Mouse (Mus musculus): ENCODE data around the gene Atxn1. TPM values are rescaled to one million over a fixed set of nuclear protein-coding genes. Genes with fewer than 3 reads are reported as not detected.

Atxn1 gene
- polyA plus RNA-seq, 1 experiment = 59.3 TPM

DNA sequence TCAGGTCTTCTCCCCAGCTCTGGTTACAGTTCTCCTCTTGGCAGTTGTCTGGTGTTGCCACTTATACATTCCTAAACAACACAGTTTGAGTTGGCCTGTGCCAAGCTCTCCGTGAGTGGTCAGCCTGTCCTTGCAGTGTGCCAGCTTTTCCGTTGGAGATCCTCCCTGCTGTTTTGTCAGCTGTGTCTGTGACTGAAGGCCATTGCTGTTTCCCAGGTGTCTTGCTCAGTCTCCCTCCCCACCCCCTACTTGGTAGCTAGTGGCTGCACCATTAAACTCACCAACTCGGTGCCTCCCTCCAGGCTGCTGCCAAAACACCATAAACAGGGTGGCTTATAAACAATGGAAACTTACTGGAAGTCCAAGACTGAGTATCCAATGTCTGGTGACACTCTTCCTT, 440.5 kb downstream of the Atxn1 start:
- Histone ChIP-seq H3K4me3 (ENCODE audit: insufficient read depth, low read length) (no peak overlapping the region), H3K27ac (ENCODE audit: insufficient read depth, low read length) (no peak overlapping the region), H3K4me1 (ENCODE audit: control insufficient read depth, insufficient read depth, low read length) (no peaks in the 10 kb centered on the region)
- no peak for TF ChIP-seq POLR2A (IDR thresholded peaks at IDR 0.05; ENCODE audit: low read depth, low read length)
- no peak for TF ChIP-seq CTCF (IDR thresholded peaks at IDR 0.05; ENCODE audit: borderline replicate concordance, insufficient read depth, low read length)

DNA sequence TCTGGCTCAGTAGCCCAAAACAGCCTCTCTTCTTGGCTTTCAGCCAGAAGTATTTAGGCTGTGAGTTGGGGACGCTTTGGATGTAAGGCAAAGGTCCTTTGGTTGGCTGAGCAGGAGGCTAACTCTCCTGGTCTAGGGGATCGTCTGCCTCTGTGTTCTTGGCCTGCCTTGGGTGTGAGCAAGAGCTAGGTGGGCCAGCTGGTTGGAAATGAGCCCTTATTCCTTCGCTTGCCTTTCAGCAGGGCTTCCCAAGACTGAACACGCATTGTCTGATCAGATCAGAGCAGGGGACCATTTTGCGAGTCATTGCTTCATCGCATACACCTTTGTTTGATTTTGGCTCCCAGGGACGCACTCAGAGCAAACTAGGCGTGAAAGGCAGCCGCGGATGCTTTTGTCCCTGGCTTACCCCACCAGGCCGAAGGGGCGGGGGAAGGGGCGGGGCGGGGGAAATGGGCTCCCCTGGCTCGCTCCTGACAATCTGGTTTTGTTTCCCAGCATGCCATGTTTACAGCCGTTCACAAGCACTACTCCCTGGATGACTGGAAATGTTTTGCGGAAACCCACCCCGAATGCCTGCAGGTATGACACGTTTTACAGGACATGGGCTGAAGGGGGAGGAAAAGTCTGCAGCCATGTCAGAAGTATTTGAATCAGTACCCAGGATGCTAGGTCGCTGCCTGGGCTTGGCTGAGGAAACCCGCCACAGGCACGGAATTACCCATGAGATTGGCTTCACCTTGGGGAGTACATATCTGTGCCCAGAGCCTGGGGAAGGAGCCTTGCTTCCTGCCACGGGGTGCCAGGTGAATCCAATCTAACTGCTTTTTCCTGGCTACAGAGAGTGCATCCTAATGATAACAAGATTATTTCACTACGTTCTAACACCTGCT, 448.1 kb downstream of the Atxn1 start:
- no peak overlapping the region for H3K27ac ChIP-seq (ENCODE audit: insufficient read depth, low read length)

DNA sequence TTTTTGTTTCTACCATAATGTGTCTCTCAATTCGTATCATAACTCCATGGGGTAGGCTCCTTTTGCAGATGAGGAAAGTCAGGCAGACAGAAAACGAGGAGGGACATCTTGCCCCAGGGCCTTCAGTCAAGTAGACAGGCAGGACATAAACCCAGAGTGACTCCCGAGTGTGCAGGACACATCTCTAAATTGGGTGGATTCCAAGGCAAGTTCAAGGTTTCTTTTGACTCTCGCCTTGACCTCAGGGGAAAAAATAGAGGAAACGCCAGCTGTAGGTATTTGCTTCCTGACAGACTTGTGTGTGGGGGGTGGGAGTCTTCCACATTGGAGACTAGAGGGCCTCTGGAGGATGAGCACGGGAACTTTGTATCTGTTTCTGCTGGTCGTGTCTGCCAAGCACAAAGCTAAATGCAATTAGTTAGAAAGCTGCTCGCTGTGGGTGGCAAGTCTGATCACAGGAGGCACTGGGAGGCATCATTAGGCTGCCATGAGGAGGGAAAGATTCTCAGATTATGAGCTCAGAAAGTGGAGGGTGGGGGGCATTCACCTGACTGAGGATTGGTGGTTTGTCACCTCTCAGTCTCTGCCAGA, 449.9 kb downstream of the Atxn1 start:
- TF ChIP-seq CTCF (IDR thresholded peaks at IDR 0.05; ENCODE audit: borderline replicate concordance, insufficient read depth, low read length) = no peak
- TF ChIP-seq POLR2A (IDR thresholded peaks at IDR 0.05; ENCODE audit: low read depth, low read length) = no peak
- H3K4me3 ChIP-seq (ENCODE audit: insufficient read depth, low read length) = no peak overlapping the region
- no peak overlapping the region for H3K27ac ChIP-seq (ENCODE audit: insufficient read depth, low read length)
- H3K4me1 ChIP-seq (ENCODE audit: control insufficient read depth, insufficient read depth, low read length) = peaks cover 15% of the 10 kb centered on the region

More for the DNA sequence above, 448.1 kb downstream of the Atxn1 start:
- Histone ChIP-seq H3K4me3 (ENCODE audit: insufficient read depth, low read length) (no peak overlapping the region), H3K4me1 (ENCODE audit: control insufficient read depth, insufficient read depth, low read length) (peaks cover 15% of the 10 kb centered on the region)
- no peak for TF ChIP-seq CTCF (IDR thresholded peaks at IDR 0.05; ENCODE audit: borderline replicate concordance, insufficient read depth, low read length)
- TF ChIP-seq POLR2A (IDR thresholded peaks at IDR 0.05; ENCODE audit: low read depth, low read length) = no peak

DNA sequence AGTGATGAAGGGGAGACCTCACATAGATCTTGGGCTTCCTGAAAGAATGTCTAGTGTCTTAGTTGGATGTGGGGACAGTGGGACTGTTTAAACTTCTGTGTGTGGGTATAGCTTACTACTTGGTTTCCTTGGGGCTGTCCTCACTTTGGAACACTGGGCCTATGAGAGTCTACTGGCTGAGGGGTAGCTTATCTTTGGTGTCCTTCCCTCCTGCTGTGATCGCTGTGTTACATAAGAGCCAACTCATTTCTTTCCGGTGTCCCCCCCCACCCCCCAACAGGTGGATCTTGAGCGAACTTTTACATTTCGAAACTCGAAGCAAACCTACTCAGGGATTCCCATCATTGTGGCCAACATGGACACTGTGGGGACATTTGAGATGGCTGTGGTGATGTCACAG, 450.7 kb downstream of the Atxn1 start:
- no peak overlapping the region for H3K27ac ChIP-seq (ENCODE audit: insufficient read depth, low read length)
- no peak overlapping the region for H3K4me3 ChIP-seq (ENCODE audit: insufficient read depth, low read length)
- H3K4me1 ChIP-seq (ENCODE audit: control insufficient read depth, insufficient read depth, low read length) = peaks cover 15% of the 10 kb centered on the region
- no peak for TF ChIP-seq POLR2A (IDR thresholded peaks at IDR 0.05; ENCODE audit: low read depth, low read length)
- no peak for TF ChIP-seq CTCF (IDR thresholded peaks at IDR 0.05; ENCODE audit: borderline replicate concordance, insufficient read depth, low read length)

DNA sequence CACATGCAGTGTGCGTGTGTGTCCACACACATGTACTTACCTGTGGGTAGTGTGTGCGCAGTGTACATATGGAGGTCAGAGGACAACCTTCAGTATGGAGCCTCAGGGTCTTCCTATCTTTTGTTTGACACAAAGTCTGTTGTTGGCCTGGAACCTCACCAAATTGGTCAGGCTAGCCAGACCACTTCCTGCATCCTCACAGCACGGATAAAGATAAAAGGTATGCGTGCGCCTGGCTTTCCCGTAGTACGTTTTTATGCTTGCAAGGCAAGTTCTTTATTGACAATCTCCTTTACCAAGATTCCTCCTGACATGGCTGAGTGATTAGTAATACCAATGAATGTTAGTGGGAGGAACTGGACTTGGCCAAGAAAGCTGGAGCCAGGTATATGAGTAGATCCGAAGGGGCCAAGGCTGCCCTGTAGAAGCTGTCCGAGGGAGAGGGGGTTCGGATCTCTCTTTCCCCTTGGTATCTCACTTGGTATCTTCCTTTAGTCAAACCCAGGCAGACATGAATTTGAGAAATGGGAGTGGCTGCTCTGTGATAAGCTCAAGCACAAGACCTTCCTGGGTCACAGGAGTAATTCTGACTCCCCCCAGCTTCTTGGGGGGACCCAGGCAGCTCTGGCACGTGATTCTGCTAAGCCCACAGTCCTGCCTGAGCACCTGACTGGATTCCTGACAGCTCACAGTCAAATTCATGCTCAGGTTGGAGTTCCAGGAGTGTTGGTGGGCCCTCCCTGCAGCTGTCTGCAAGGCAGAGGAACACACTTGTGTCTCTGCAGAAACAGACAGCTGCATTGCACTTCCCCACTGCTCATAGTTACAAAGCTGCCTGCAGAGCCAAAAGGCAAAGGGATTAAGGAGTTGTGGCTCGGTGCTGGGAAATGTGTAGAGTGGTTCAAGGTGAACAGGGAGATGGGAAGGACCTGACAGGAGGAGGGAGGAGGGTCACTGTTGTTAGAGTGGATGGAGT, 451.5 kb downstream of the Atxn1 start:
- peaks cover 15% of the 10 kb centered on the region for H3K4me1 ChIP-seq (ENCODE audit: control insufficient read depth, insufficient read depth, low read length)
- TF ChIP-seq CTCF (IDR thresholded peaks at IDR 0.05; ENCODE audit: borderline replicate concordance, insufficient read depth, low read length) (no peak), POLR2A (IDR thresholded peaks at IDR 0.05; ENCODE audit: low read depth, low read length) (no peak)
- H3K27ac ChIP-seq (ENCODE audit: insufficient read depth, low read length) = no peak overlapping the region; the same call in 1 of the 2 replicates
- H3K4me3 ChIP-seq (ENCODE audit: insufficient read depth, low read length) = no peak overlapping the region

DNA sequence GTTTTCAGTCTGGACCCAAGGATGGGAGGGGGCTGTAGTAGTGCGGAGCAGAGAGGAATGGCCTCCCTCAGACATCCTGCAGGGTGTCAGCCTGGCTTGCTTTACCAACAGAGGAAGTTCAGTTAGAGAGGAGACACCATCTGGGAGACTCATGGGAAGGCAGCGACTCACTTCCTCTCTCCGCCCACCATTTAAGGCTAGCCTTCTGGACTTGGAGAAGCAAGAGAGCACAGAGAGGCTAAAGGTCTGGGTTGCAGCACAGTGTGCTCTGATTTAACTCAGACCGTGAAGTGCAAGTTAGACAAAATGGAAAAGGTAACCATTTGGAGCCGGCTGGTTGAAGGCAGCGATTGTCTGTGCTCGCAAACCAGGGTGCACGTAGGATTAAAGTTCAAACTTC, 452.3 kb downstream of the Atxn1 start:
- Histone ChIP-seq H3K27ac (ENCODE audit: insufficient read depth, low read length) (no peak overlapping the region; the same call in 1 of the 2 replicates), H3K4me3 (ENCODE audit: insufficient read depth, low read length) (no peak overlapping the region), H3K4me1 (ENCODE audit: control insufficient read depth, insufficient read depth, low read length) (peaks cover 15% of the 10 kb centered on the region)
- TF ChIP-seq POLR2A (IDR thresholded peaks at IDR 0.05; ENCODE audit: low read depth, low read length) = 0 out of 2 replicates have a peak, but pooled peaks have one; percentile 19
- no peak for TF ChIP-seq CTCF (IDR thresholded peaks at IDR 0.05; ENCODE audit: borderline replicate concordance, insufficient read depth, low read length)

DNA sequence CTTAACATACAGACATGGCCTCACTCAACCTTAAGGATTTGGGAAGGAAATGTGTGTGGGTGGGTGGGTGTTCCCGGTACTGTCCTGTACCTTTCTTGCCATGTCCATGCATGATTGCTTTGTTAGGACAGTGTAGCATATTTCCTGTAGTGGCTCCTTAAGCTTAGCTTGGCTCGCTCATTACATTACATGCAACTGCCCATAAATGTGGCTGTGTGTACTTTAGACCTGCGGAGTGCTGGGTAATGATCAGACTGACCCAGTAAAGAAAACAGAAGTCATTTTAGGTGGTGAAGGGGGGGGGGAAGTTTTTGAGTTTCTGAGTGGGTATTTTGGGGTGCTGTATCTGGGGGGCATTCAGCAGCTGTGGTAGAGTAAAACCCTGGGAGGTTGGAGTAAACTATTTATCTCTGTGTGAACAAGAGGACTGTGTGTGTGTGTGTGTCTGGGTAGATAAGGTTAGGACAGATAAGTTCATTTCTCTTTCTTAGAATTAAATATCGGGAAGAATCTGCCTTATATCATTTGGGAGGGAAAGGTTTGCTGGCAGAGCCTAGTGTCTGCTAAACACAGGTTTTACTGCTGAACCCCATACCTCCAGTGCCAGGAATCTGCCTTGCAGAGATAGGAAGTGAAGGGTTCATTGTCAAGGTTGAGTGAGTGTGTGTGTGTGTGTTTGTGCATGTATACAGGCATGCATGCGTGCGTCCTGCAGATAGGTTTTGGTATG, 452.9 kb downstream of the Atxn1 start:
- TF ChIP-seq CTCF (IDR thresholded peaks at IDR 0.05; ENCODE audit: borderline replicate concordance, insufficient read depth, low read length) (no peak), POLR2A (IDR thresholded peaks at IDR 0.05; ENCODE audit: low read depth, low read length) (no peak)
- Histone ChIP-seq H3K4me3 (ENCODE audit: insufficient read depth, low read length) (no peak overlapping the region), H3K4me1 (ENCODE audit: control insufficient read depth, insufficient read depth, low read length) (peaks cover 13% of the 10 kb centered on the region), H3K27ac (ENCODE audit: insufficient read depth, low read length) (no peak overlapping the region)

DNA sequence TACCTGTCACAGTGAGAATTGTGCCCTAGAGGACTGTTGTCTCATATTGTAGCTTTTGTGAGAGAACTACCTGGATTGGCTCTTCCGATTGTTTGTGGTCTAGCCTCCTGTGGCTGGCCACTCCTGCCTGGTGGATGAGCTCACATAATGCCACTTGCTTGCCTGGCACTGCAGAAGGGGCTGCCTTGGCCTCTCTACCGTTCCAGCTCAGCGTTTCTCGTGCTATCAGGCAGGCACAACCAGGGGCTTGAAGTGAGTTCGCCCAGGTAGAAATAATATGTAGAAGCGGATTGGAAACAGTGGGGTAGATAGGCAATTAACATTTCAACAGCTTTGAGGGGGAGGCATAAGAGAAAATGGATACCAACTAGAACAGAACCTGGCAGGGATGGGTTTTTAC, 455.4 kb downstream of the Atxn1 start:
- Histone ChIP-seq H3K27ac (ENCODE audit: insufficient read depth, low read length) (no peak overlapping the region), H3K4me3 (ENCODE audit: insufficient read depth, low read length) (no peak overlapping the region), H3K4me1 (ENCODE audit: control insufficient read depth, insufficient read depth, low read length) (peaks cover 9% of the 10 kb centered on the region)
- TF ChIP-seq CTCF (IDR thresholded peaks at IDR 0.05; ENCODE audit: borderline replicate concordance, insufficient read depth, low read length) = no peak
- no peak for TF ChIP-seq POLR2A (IDR thresholded peaks at IDR 0.05; ENCODE audit: low read depth, low read length)

DNA sequence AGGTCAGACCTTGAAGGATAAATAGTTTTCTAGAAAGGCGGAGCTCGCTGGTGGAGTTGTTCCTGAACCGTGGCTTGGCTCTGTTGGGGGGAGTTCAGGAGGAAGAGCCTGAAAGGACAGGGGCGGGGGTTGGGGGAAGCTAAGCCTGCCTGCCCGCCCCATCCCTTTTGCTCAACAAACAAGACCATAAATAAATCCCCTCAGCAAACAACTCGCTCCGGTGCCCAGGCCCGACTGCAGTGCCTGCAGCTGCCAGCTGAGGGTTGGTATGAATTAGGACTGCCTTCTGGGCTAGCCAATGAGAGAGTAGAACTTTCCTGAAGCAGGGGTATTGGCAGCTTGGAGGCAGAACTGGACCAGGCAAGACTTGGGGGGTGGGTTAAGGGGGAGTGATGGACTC, 456.3 kb downstream of the Atxn1 start:
- Histone ChIP-seq H3K27ac (ENCODE audit: insufficient read depth, low read length) (no peak overlapping the region), H3K4me3 (ENCODE audit: insufficient read depth, low read length) (peak overlapping the region; percentile 77), H3K4me1 (ENCODE audit: control insufficient read depth, insufficient read depth, low read length) (peaks cover 9% of the 10 kb centered on the region)
- TF ChIP-seq CTCF (IDR thresholded peaks at IDR 0.05; ENCODE audit: borderline replicate concordance, insufficient read depth, low read length) (no peak), POLR2A (IDR thresholded peaks at IDR 0.05; ENCODE audit: low read depth, low read length) (peak; percentile 35; the same call in 1 of the 2 replicates)
